Mouse (Mus musculus) embryo, embryonic 11 days (tissue): ENCODE measurements around the gene Reg3g.
"Not testable (repeated sequence)": the region's sequence is repeated elsewhere in the genome, so short reads cannot be mapped to it uniquely, and the experiment has no call there.

Source experiments
- DNase-seq: peaks from one replicate; pipeline ENCODE4 v3.0.0-alpha.2; 2015

Reg3g gene

DNA sequence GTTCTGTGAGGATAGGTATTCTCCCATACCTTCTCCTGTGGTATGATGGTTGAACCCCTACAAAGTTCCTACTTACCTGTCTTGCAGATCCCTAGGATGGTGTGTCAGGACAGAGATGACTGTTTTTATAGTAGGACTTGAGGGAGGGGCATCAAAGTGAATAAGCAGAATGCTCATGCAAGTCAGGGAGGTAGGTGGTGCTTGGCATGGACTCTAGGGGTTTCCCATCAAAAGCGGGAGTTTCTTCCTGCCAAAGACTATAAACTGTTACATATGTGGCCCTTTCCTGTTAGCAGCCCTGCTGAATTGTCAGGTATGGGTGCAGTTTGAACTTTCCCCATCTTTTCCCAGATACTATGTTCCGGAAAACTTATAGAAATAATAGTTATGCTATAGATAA is at the start of gene Reg3g:
Reg3g (minus strand) TSS at position 101 of the 400 bp plus-strand sequence.
- DNase-seq = no peak

- peak; percentile 45 for DNase-seq
Observed at GRCm38 (mm10) chr6:78515777-78516446, 47.2 kb upstream of the Reg3g start.

DNA sequence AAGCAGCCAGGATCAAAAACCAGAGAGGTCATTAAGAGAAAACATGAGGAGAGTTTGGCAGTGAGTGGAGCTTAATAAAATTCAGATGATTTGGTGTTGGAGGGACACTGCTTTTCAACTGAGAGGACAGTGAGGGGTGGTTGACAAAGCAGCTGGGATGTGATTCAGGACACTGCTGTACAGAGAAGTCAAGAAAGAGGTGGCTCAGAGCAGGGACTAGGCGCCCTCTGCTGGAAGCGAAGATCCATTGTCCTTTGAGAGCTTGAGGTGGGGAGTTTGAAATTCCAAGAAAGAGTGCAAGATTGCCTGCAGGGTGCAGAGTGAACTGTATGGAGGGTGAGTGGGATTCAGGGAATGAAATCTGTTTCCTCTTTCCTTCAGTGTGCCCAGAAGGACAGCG is 44.2 kb upstream of the Reg3g start:
- DNase-seq = peak; percentile 73

DNA sequence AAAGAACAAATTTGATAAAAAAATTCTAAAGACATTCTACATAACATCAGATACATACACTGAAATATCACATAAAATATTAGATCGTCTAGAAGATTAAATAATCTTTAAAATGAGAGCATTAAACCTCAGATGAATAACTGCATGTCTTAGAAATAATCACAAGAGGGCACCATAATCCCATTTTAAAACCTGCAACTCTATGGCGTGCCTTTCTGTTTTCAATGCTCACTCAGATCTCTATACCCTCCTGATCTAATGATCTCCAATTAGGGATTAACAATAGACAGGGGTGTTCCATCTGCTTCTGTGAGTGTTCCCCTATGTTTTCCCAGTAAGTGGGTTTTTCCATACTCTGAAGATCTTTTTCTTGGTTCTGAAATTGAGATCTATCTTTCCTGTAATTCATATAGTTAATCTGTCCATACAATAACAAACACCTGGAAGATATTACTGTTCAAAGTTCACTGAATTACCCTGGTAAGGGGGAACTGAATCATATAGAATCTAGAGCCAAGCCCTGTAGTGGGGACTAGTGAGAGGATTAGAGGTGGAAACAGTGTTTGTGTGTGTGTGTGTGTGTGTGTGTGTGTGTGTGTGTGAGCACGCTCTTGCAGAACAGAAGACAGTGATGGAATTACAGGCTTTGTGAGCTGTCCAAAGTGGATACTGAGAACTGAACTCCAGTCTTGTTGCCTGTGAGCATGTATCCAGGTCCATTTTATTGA is 41.7 kb upstream of the Reg3g start:
- no peak for DNase-seq

- DNase-seq = no peak
Observed at GRCm38 (mm10) chr6:78505745-78506144, 37.1 kb upstream of the Reg3g start.

DNA sequence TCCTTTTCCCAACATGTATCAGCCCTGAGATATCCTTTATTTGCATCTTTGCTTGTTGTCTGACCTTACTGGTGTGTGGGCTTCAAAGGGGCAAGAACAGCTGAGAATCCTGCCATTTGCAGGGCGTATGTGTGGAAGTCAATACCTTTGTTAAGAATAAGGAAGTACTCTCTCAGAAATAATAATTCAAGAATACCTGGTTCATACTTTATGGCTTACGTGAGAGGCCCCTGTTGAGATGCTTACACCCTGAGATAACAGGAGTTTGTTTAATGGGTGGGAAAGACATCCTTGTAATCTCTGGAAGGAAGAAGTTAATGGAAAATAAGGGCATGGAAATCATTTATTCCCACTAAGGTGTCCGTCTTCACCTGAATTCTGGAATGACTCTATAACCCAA is 26.0 kb upstream of the Reg3g start:
- DNase-seq = no peak

DNA sequence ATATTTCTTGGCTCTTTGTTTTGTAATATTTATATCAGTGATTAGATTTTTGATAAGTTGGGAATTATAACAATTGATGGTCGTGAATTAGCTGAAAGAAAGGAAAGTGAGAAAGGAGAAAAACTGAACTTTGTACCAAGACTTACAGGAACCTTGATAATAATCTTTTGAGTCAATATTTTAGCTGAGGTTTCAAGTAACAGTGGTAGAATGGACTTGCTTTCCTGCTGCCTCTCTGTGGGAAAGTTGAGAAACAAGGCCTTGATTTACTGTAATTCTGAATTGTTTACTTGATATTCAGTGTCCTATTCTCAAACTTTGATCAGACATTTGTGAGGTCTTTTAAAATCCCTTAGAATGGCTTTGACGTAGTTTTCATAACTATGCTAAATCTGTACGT is 615 bp upstream of the Reg3g start:
- no peak for DNase-seq

DNA sequence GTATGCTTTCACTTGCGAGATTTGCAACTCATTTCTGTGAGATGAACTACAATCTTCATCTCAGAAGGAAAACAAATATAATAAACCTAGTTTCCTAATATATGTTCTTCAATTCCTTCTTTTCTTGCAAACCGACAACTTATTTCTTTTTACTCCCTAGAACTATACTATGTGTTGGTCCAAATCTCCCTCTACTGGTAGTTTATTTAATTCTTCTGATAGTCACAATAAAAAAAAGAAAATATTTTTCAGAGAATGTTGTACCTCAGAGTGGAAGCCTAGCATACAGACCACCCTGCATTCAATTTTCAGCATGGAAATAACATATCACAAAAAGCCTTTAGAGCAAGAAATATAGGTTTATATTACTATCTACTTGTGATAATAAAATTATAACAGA is 5.4 kb downstream of the Reg3g start:
- DNase-seq = no peak

- DNase-seq = no peak
Observed at GRCm38 (mm10) chr6:78462360-78462759, 6.3 kb downstream of the Reg3g start.

DNA sequence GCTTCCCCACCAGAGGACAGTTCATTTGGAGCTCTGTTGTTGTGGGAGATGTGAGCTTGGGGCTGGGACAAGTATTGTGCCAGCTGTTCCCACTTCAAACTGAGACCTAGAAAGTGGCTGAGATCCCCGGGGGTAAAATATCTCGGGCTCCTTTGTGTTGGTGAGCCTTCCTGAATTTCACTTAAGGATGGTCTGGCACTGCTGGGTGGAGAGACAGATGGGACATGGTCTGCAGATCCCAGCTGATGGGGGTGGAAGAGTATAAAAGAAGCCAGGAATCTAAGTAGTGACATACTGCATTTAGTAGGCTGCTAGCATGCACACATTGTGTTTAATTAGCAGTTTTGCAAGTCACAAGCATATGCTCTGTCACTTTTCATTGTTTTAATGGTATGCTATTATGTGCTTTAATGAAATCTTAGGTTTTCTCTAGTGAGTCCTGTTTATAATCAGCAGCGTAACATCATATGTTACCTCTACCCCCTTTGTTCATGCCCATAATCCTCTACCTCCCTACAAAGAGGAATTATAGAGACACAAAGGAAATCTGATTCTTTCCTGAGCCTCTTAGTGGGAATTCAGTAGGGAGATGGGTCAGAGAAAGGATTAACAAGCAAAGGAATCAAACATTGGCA is 8.4 kb downstream of the Reg3g start:
- peak; percentile 2 for DNase-seq

- no peak for DNase-seq
Observed at GRCm38 (mm10) chr6:78452804-78453203, 15.9 kb downstream of the Reg3g start.

GRCm38 (mm10) chr6:78448409-78448808 is 20.3 kb downstream of the Reg3g start:
- DNase-seq = no peak

- DNase-seq = no peak
Observed at GRCm38 (mm10) chr6:78447202-78447601, 21.5 kb downstream of the Reg3g start.

GRCm38 (mm10) chr6:78425497-78425896 is 43.2 kb downstream of the Reg3g start:
- DNase-seq = no peak

- not testable (repeated sequence) for DNase-seq
Observed at GRCm38 (mm10) chr6:78422411-78422810, 46.3 kb downstream of the Reg3g start, which contains the start of gene Reg1. Gene Reg1 (plus strand): TSS chr6:78422711.
